In genomic region chr4:137723527-137723926, GRCm38 (mm10) we compare ENCODE assay signal across 9 mouse cellular contexts. TPM values are rescaled to one million over a fixed set of nuclear protein-coding genes. Genes with fewer than 3 reads are reported as not detected.
DNase-seq lines count a peak whose midpoint lies in the region; ATAC-seq and TF ChIP-seq lines count a peak whose summit lies in the region.
"Had no signal": no experiment of that assay in that cellular context is flagged by ENCODE, and none has a peak within 500 bp of the region (broad histone marks: within the 10 kb centered on the region; RNA-seq: fewer than 3 reads in every experiment).

No protein-coding gene starts in this region.

- H3K4me1 ChIP-seq in limb, embryonic 11.5 days (ENCODE audit: control insufficient read depth, insufficient read depth, low read length) = peaks cover 27% of the 10 kb centered on the region
- H3K4me1 ChIP-seq in neural tube, embryonic 15.5 days = peaks cover 45% of the 10 kb centered on the region

- H3K4me2 ChIP-seq in limb, embryonic 11.5 days (ENCODE audit: low read depth, severe bottlenecking) = peak overlapping the region; percentile 32
- peak overlapping the region; percentile 26 for H3K4me2 ChIP-seq in neural tube, embryonic 15.5 days

- no peak for DNase-seq in gastrocnemius, adult 2 months
- DNase-seq in gastrocnemius, postnatal 14 days = no peak
- DNase-seq in right cerebral cortex, adult 18-20 months = peak; percentile 57
- no peak for DNase-seq in right cerebral cortex, postnatal 4 days
- DNase-seq in limb, embryonic 11.5 days (ENCODE audit: low spot score) = no peak
- no peak for DNase-seq in retina, embryonic 14.5 days (ENCODE audit: low spot score)
- DNase-seq in gastrocnemius, adult 8-10 months (ENCODE audit: low spot score in 2 of 2) = no peak
- DNase-seq: left cerebral cortex, postnatal 4 days had no signal

- ATAC-seq in limb, embryonic 11.5 days (ENCODE audit: insufficient number of reproducible peaks, low FRiP score, low TSS enrichment, low read depth) = no peak
- no peak for ATAC-seq in neural tube, embryonic 15.5 days (ENCODE audit: low FRiP score)

- WGBS in limb, embryonic 11.5 days = 34% methylated on average over 25 of the region's 25 CpGs
- WGBS in neural tube, embryonic 15.5 days = 40% methylated on average over 25 of the region's 25 CpGs

- H3K27me3 ChIP-seq in limb, embryonic 11.5 days (ENCODE audit: control insufficient read depth, insufficient read depth, low read length) = peaks cover 13% of the 10 kb centered on the region
- peaks cover 16% of the 10 kb centered on the region; the same call in 1 of the 2 replicates for H3K27me3 ChIP-seq in neural tube, embryonic 15.5 days (replicated peaks)

- no peaks in the 10 kb centered on the region for H3K36me3 ChIP-seq in limb, embryonic 11.5 days (ENCODE audit: control insufficient read depth, insufficient read depth, low read length)
- peaks cover 10% of the 10 kb centered on the region; the same call in 1 of the 2 replicates for H3K36me3 ChIP-seq in neural tube, embryonic 15.5 days

- no peak for TF ChIP-seq CTCF in gastrocnemius, adult 2 months (IDR thresholded peaks at IDR 0.05)

- peak overlapping the region; percentile 62 for H3K4me3 ChIP-seq in gastrocnemius, adult 2 months
- H3K4me3 ChIP-seq in limb, embryonic 11.5 days (ENCODE audit: low read depth, low read length) = no peak overlapping the region
- H3K4me3 ChIP-seq in neural tube, embryonic 15.5 days (replicated peaks) = no peak overlapping the region

- H3K27ac ChIP-seq in gastrocnemius, adult 2 months = peak overlapping the region; percentile 85
- no peak overlapping the region for H3K27ac ChIP-seq in limb, embryonic 11.5 days (replicated peaks; ENCODE audit: low read depth, low read length)
- H3K27ac ChIP-seq in neural tube, embryonic 15.5 days (replicated peaks) = no peak overlapping the region

- intact Hi-C loops in gastrocnemius, adult 2 months (cut with DNase I) = loop anchor here (1.0 kb wide), 1 partner anchor 47 kb away; no protein-coding TSS in a partner anchor
- intact Hi-C loops in gastrocnemius, postnatal 14 days (cut with DNase I; ENCODE audit: low total_unique reads) = no loop called here

- H3K9ac ChIP-seq in limb, embryonic 11.5 days (ENCODE audit: low read length) = no peak overlapping the region
- no peak overlapping the region for H3K9ac ChIP-seq in neural tube, embryonic 15.5 days (replicated peaks)

- H3K9me3 ChIP-seq in limb, embryonic 11.5 days (ENCODE audit: control insufficient read depth, low read length) = no peaks in the 10 kb centered on the region
- no peaks in the 10 kb centered on the region for H3K9me3 ChIP-seq in neural tube, embryonic 15.5 days (replicated peaks)

RNA-seq across cellular contexts. Expression of gene Rap1gap, which starts 59.0 kb away (rescaled TPM):
- 1 to 10 TPM; 4.4 to 8.6 TPM for total RNA-seq in gastrocnemius, adult 2 months (2021)
- total RNA-seq in gastrocnemius, postnatal 14 days (2021) = 1 to 10 TPM; 4.1 to 4.8 TPM
- 3.6 and 5.3 TPM in 2 replicates for polyA plus RNA-seq in limb, embryonic 11.5 days (2014; fragmentation: Nextera tagmentation; extraction: Ambion mirVana)
- 88.5 and 106 TPM in 2 replicates for polyA plus RNA-seq in neural tube, embryonic 15.5 days (2015; fragmentation: Nextera tagmentation; extraction: Ambion mirVana)
- total RNA-seq in gastrocnemius, adult 8-10 months (2022) = 10 to 100 TPM in 1 of 4 experiments, 1 to 10 TPM in 3; 6.1 to 10.2 (median 6.6) TPM
